In genomic region chr7:81934267-81934745, GRCm38 (mm10) we compare ENCODE assay signal across 8 mouse cellular contexts. TPM values are rescaled to one million over a fixed set of nuclear protein-coding genes. Genes with fewer than 3 reads are reported as not detected.
A peak's percentile ranks its signal among the peaks of the same experiment; 100 is the strongest.
DNase-seq lines count a peak whose midpoint lies in the region; ATAC-seq and TF ChIP-seq lines count a peak whose summit lies in the region.

Gene Hdgfl3 (minus strand): TSS chr7:81934473.

- ATAC-seq in common myeloid progenitor, adult 5-6 weeks (replicated peaks; ENCODE audit: low read depth, poor library complexity, severe bottlenecking): peak; percentile 75
- ATAC-seq in hindbrain, postnatal 0 days: peak; percentile 94
- ATAC-seq in erythroid progenitor cell, adult 5-6 weeks (replicated peaks; ENCODE audit: low FRiP score, poor library complexity, severe bottlenecking): no peak

- H3K27me3 ChIP-seq in hindbrain, postnatal 0 days (ENCODE audit: insufficient read depth, low read length): no peaks in the 10 kb centered on the region

- H3K9ac ChIP-seq in hindbrain, postnatal 0 days (replicated peaks; ENCODE audit: low read length): peak within 1 kb of the TSS; percentile 99

- H3K4me1 ChIP-seq in hindbrain, postnatal 0 days (ENCODE audit: insufficient read depth, low read length): 0 out of 2 replicates have a peak, but pooled peaks cover 7% of the 10 kb centered on the region

- peak within 1 kb of the TSS; percentile 96 for H3K27ac ChIP-seq in hindbrain, postnatal 0 days

- no peaks in the 10 kb centered on the region for H3K36me3 ChIP-seq in hindbrain, postnatal 0 days (ENCODE audit: insufficient read depth, low read length)

- 4% methylated on average over 38 of the region's 63 CpGs for WGBS in hindbrain, postnatal 0 days

- H3K4me2 ChIP-seq in hindbrain, postnatal 0 days (ENCODE audit: low read depth, low read length): peak within 1 kb of the TSS; percentile 77

- no peaks in the 10 kb centered on the region for H3K9me3 ChIP-seq in hindbrain, postnatal 0 days (ENCODE audit: low read length)

- TF ChIP-seq CTCF in hindbrain, postnatal 0 days (IDR thresholded peaks at IDR 0.05; ENCODE audit: low read depth): no peak

- DNase-seq in adipocyte (ENCODE audit: low spot score): peak; percentile 21
- peak; percentile 82 for DNase-seq in gastrocnemius, postnatal 10 days
- DNase-seq in hindbrain, postnatal 0 days (ENCODE audit: low spot score): peak; percentile 95
- peak; percentile 78 to 80 for DNase-seq in left cerebral cortex, adult 18-20 months (ENCODE audit: low spot score in 2 of 2)
- peak; percentile 74 for DNase-seq in lung, postnatal 25 days (ENCODE audit: low spot score)
- peak; percentile 83 for DNase-seq in right cerebral cortex, postnatal 25 days

- peak within 1 kb of the TSS; percentile 95 for H3K4me3 ChIP-seq in hindbrain, postnatal 0 days (ENCODE audit: low read length)

RNA-seq across cellular contexts. Expression of gene Hdgfl3, which starts in this region (rescaled TPM):
- total RNA-seq in common myeloid progenitor, adult 5-6 weeks (2017): 5.0 and 6.2 TPM in 2 replicates
- 1 to 10 TPM; 6.1 to 8.7 TPM for total RNA-seq in gastrocnemius, postnatal 10 days (2021)
- 85.2 and 91.3 TPM in 2 replicates for total RNA-seq in hindbrain, postnatal 0 days (2014; rRNA removed)
- 51.5 and 53.4 TPM in 2 replicates for polyA plus RNA-seq in hindbrain, postnatal 0 days (2015; fragmentation: Nextera tagmentation; extraction: Ambion mirVana)
- total RNA-seq in left cerebral cortex, adult 18-20 months (2021): 10 to 100 TPM; 79.9 to 83.2 TPM
- 1.3 TPM in 1 of 2 replicates, not detected in the other for total RNA-seq in erythroid progenitor cell, adult 5-6 weeks (2015; ENCODE audit: low replicate concordance)
- 0.26 TPM in 1 of 2 replicates, not detected in the other for total RNA-seq in erythroid progenitor cell, adult 5-6 weeks (2017; ENCODE audit: low replicate concordance)

Comparison
In these comparisons a context has a peak if more than half of its experiments do, and no peak if none do; other contexts are left out.
1. DNase-seq: peak in every context shown above with its lines; median percentile 95 in hindbrain, postnatal 0 days; 83 in right cerebral cortex, postnatal 25 days; 82 in gastrocnemius, postnatal 10 days; 79 in left cerebral cortex, adult 18-20 months; 74 in lung, postnatal 25 days; 21 in adipocyte.